Mouse (Mus musculus): ENCODE data around the gene Itga1.

Gene Itga1

DNA sequence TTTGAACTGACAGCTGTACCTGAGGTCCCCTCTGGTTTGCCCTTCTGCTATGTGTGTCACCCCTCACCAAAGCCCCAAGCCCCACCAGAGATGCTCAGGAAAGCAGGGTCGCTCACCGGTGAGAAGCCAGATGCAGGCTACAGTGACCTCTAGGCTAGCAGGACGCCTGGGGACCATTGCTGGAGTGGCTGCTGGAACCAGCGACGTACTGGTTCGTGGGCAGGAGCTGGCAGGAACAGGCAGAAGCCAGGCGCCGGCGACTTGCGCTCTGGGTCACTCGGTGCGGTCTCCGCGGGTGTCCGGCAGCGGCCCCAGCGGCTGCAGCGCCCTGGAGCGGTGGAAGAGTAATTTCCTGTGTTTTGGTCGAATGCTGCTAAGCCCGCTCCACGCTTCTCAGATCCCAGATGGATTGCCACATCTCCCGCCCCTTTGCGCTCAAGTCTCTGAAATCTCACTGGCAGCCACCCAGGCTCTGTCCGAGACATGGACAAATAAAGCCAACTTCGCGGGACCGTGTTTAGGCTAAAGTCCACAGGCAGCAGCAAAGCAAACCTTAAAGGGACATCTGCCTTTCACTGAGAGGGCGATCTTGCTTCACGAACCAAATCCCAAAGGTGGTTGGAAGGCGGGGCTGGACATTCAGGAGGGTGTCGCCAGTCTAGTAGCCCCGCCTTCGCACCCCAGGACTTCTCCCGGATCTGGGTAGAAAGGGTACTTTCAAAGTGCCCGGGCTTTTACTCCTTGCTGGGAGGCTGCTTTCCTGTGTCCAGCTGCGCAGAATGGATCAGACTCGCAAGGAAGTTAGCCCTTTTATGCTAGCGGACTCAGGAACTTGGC lies at the start of gene Itga1, which contains the start of gene Gm49395:
TSS of gene Itga1 (minus strand) at position 610 of the 837 bp plus-strand sequence.
TSS of gene Gm49395 (minus strand) at position 567 of the 837 bp plus-strand sequence.
- DNase-seq, result peak; percentile 39 to 53

DNA sequence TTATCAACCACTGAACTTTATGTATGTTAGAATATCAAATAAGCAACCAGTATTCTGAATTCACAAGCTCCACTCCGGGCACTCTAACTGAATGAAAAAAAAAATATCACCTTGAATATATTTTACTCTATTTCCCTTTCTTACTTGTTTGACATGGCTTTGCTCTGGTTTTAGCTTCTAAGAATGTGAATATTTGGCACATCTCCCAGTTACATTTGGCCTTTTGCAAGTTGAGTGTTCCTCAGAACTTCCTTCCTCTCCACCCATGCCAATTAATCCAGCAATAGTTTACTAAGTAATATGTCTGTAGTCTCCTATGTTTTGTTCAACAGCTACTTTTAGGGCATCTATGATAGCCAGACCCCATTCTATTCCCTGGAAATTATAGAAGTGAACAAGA lies 48.8 kb upstream of the Itga1 start:
- no peak for DNase-seq

DNA sequence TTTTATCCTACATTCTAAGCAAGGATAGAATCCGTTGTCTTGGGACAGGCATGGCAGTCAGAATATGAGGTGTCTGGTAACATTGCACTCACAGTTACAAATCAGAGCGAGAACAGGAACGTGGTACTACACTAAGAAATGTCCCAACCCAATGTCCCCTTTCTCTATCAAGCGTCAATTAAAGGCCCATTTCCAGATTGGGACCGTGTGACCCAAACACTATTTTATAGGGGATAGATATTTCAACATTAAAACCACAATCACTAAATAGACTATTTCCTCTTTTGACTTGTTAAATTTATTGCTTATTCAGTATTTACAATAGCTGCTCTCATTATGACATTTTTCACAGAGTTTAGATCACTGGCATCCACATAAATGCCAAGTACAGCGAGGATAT lies 48.1 kb upstream of the Itga1 start:
- DNase-seq, result no peak

DNA sequence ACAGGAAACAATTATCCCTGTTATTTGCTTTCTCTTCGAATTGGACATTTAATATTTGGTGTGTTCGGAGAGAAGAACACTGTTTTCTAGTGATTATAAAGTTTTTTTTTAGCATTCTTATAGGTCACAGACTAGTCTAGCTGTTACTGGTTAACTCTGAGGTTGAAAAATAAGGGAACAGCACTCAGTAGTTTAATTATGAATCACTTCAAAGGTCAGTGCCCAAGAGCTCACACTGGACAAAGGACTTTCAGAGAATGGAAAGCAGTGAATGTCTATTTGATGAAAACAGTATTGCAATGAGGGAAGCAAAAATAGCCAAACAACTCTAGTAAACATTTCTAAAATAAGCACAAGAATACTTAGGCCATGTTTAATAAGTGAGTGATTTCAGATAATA lies 41.8 kb upstream of the Itga1 start:
- no peak for DNase-seq

DNA sequence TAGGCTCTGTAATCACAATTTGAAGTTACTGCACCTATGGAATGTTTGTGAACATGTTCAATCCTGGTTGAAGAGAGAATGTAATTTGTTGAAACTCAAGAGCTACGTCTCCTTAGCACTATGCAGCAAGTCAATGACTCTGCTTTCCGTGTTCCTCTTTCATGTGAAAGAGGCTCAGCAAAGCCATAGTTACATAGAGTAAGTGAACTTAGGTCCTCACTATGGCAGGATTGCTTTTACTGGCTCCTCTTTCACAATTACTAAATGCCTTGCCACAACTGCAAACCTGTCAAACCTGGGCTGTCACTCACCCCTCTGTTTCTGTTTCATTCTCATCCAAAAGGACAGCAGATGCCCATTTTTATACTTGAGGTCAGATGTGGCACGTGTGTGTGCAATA lies 40.3 kb upstream of the Itga1 start:
- DNase-seq, result no peak

DNA sequence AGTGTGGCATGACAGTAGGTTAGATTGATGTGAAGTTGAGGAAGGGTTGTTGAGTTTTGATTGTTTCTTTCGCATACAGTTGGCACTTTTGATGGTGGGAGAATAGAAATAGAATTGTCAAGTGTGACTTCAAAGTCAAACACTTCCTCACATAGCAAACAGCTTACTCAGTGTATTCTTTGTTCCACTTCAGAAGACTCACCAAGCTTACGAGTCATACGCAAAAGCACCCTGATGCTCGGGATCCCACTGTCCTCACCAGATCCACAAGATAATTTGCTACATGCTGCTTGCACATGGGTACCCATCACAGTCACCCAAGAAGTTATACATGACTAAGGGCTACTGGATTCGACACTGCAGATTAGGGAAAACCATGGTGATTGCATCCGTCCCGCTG lies 36.7 kb upstream of the Itga1 start:
- DNase-seq, result no peak

DNA sequence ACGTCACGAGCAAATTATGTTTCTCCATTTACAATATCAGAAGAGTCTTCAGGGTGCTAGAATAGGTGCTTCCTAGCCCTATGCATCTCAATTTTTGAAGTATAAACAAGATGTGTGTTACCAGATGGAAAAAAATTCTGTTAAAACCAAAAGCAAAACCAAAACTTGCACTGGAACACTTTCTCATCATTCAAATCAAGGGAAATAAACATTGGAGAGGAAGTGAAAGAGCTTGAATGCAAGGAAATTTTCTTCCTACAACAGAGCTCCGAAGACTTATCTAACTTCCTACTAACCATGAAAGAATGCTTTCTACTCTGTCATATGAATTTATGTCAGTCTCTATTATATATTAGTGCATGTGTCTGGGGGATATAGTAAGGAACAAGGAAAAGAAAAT lies 35.0 kb upstream of the Itga1 start:
- DNase-seq, result no peak

DNA sequence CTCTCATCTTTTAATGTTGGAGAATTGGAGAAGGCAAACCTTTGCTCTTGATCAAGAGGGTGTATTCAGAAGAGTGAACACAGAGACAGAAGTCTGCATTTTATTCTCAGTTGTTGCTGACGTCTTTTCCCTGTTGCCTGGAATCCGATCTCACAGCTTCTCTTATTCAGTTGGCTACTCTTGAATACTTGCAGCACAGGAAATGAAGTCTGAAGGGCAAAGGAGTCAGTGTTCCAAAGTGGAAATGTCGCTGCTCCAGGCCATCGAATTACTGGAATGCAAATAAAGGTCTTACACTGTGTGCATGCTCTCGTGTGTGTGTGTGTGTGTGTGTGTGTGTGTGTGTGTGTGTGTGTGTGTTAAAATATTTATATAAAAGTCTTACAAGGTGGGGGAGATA lies 30.7 kb upstream of the Itga1 start:
- DNase-seq, result no peak

DNA sequence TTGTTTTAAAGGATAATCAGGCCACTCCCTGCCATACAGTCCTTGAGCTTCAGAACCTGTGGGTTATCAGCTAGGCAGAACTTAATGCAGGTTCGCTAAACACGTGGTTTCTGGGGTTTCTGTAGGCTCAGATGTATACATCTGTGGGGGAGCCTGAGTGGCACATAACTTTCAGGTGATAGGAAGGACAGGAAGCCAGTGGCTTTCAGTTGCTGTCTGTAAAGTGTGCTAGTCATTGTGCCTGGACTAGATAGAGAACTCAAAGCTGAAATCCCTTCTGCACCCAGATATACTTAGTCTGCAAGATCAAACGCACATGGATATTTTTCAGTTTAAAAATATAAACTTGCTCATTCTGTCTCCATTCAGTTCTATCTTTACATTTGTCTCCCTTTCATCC lies 29.6 kb upstream of the Itga1 start:
- DNase-seq, result no peak

DNA sequence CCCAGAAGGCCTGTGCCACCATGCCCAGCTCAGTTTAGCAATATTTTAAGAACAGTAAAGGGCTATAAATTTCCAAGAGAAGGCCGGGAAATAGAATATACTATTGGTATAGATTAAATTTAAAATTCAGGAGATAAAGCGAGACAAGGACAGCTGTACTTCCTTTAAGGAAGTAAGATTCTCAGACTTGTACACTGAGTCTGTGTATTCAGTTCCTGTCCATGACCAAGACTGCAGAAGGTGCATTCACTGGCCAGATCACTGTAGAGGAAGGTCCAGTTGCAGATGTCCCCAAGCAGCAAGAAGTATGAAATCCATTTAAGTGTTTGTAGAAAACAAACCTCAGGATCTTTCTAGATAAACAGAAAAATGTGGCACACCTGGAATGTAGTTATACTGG lies 28.3 kb upstream of the Itga1 start:
- DNase-seq, result no peak

DNA sequence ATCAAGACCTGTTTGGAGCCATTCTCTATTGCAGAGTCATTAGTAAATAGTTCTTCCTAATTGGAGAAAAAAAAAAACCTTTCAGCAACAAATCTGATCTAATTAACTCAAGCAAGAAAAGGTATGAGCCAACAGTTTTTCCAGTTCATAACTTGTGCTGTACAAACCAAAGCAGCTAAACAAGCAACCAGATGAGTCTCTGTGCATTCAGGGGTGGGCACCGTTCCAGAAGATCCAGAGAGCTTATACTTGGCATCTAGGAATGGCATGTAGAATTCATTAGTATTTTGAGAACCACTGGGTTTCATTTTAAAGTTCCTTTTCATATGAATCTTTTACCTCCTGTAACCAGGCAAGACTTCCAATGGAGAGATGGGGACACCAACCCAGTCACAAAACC lies 26.1 kb upstream of the Itga1 start:
- no peak for DNase-seq

DNA sequence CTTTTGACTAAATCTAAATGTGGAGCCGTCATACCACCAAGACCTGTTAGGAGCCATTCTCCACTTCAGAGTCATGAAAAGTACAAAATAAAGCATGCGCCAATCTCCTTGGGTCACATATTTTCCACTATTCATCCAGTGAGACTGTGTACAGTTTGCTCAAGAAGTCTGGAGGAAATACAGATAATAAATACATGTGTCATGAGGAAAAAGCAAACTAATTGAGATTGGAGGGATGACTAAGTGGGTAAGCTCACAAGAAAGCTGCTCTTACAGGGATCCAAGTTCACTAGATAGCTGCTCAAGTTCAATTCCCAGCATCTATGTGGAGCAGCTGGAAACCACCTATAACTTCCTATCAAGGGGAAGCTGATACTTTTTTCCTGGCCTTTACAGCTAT lies 24.8 kb upstream of the Itga1 start:
- no peak for DNase-seq

DNA sequence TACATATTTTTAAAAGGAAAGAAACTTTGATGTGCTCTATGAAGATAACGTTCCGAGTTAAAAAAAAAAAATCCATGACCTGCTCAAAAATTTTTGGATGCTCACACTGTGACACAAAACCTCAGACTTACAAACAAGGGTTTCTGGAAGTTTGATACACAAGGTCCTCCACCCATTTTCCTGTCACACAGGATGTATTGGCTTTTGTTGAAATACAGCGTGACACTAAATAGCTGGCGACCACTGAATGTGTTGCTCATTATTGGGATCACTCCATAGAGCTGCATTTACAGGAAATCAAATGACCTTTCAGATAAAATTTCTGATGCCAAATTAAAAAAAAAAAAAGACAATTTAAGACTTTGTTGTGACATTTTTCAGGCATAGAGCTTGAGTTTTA lies 23.4 kb upstream of the Itga1 start:
- DNase-seq, result no peak

DNA sequence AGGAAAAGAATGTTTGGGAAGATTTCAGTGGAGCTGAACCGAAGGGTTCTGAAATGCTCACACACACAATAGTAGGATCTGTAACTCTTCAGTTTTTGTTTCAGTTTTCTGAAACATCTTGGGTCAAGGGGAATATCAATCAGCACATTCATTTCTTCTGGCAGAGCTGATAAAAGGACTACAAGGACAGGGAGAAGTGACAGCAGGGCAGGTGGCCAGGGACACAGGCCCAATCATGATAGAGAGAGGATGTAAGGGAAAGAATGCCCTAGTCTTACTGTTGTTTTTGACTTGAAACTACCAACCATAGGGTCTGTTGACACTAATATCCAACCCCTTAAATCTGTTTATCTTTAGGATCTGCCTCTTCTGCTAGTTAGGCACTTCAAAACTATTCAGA lies 22.8 kb upstream of the Itga1 start:
- DNase-seq, result no peak

DNA sequence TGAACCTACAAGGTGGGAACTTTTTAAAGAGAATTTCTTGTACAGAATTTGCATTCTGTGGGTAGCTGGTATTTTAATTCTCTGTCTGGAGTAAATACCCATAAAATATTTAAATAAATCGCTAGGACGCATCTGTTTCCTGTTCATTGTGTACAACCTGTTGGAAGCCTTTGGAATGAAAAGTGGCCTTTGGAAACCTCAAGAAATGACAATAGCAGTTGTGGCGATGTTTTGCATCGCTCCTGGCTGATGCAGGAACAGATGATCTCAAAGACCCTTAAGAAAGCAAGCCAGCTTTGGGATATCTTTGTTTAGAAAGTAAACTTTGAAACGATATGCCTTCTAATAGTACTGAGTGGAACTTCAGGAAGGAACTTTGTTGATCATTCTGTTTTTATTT lies 17.0 kb upstream of the Itga1 start:
- no peak for DNase-seq

DNA sequence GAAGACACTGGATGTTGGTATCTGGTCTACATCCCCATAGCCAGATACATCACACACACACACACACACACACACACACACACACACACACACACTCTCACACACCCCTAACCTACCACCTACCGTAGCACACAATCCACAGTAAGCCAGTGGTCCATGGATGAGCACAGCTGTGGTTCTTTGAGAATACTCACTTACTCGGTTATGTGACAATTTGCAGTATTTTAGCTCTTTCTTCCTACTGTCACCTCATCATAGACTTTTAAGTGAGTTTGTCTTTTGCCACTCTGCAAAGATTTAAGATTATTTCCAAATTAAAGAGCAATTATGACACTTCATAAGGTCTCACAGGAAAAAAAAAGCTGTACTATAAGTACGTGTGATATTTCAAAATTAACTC lies 16.4 kb upstream of the Itga1 start:
- no peak for DNase-seq

DNA sequence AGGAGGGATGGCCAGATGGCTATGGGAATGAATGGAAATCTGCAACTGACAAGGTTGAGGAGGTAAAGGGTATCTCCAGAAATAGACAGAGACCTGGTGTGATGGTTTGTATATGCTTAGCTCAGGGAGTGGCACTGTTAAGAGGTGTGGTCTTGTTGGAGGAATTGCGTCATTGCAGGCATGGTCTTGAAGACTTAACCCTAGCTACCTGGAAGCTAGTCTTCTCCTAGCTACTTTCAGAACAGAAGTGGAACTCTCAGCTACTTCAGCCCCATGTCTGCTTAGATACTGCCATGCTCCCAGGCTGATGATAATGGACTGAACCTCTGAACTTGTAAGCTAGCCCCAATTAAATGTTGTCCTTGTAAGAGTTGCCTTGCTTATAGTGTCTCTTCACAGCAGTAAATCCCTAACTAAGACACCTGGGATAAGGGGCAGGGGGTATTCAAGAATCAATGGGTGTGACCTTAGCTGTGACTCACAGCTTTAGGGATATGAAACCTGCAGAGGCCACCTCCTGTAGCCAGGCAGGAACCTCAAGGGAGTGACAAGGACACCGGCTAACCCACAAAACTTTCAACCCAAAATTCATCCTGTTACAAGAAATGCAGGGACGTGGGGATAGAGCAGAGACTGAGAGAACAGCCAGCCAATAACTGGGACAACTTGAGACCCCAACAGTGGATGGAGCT lies 15.3 kb upstream of the Itga1 start:
- DNase-seq, result no peak

DNA sequence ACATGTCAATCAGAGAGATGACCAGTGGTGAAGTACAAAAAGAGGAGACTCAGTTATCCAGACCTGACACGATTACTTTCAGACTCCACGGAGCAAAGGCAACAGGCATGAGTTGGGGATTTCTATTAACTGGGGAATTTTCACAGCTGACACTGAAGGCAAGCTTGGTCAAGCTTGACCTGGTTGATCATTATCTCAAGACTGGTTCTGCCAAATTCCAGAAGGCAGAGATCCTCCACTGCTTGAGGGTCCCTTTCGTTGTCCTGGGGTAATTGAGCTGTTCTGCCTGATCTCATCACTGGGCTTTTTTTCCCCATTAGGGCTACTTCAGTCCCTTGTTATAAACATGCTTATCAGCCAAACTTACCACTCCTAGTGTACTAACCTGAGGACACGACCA lies 7.9 kb upstream of the Itga1 start:
- DNase-seq, result no peak

DNA sequence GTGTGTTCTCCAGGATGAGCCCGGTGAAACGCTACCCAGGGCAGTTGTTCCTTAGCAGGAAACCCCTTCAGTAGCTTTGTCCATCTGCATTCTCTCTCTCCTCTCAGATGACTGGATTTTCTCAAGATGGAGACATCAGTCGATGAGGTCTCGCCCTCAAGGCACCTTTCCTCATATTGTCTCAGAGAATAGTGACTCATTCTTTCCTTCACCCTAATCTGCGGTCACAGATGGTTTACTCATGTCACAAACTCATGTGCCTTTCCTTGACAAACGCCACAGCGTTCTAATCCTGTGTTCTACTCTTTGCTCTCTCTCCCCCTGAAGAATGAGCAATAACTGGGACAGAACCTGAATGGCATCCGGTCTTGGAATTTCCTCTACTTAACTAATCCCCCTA lies 5.7 kb upstream of the Itga1 start:
- DNase-seq, result no peak

DNA sequence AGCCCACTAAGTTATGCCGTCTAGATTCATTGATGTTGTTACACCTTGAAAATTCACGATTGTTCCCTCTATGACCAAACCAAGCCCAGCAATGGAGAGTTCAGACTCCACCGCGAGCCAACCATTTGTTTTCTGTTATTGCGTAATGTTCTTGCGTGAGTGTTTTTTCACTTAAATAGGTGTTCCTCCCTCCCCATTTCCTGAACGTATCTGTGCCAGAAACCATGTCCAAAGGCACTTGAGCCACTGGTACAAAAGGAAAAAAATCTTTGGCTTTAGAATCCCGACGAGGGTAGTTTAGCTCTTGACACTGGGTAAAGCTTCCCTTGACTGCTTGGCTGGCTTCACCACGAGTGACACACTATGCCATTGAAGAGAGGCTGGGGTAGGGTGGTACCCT lies 4.4 kb upstream of the Itga1 start:
- DNase-seq, result no peak

DNA sequence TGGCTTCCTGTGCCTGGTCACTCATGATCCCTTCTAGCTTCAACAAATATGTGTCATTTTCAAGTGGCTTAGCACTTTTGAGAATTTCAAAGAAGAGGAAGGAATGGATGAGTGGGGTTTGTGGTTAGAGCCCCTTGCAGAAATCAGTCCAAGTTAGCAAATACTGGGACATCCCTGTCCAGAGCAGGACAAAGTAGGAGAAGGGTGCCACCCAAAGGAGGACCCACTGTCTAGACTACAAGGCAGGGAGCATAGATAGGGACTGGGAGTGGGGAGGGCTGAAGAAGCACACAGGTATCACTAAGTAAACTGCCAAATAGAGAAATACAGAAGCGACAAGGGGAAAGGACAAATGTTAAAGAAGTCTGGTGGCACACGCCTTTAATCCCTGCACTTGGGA lies 990 bp upstream of the Itga1 start:
- no peak for DNase-seq

DNA sequence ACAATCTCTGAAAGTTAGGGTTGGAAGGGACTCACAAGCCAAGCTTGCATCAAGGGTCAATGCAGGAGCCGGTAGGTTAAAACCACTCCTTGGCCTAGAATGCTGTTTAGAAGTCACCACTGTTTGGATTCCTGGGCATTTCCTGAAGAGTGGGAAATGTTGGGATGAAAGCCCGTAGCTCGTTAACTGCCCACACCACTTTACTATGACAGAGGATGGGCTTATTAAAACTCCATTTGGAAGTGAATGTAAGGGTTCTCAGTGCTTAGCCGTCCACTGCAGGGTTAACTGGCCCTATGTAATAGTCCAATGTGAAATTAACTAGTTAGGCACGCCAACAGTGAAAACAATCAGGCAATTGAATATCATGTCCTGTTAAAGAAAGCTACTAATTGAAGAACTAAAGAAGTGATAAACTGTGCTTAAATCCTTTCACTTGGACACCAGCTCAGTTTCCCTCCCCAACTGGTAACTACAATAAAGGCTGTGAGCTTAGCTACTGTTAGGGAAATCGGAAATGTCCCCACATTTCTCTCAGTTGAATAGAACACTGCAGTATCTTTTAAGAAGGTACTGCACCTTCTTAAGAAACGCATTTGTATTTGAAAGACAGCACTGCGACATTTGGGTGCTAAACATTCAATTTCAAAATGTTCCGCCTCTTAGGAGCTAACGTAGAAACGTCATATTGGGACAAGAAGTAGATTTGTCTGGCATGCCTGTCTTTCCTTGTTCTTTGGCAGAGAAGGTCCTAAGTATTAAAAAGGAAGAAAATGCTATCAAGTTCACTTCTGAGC lies 1.2 kb downstream of the Itga1 start:
- no peak for DNase-seq

DNA sequence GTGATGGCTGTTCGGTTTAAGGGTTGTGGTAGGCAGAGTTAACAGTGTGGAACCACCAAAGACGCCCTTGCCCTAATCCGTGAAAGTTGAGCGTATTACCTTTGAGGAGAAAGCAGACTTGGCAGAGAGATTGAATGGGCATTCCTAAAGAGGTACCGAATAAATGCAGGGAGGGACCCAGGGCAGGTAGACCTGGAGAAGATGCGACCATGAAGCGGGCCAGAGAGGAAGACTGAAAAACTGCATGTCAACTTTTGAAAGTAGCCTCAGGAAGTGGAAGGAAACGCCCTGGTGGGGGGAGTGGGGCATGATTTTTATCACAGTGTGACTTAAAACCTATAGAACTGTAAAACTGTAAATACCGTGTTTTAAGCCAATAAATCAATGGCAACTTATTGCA lies 2.4 kb downstream of the Itga1 start:
- DNase-seq, result no peak

DNA sequence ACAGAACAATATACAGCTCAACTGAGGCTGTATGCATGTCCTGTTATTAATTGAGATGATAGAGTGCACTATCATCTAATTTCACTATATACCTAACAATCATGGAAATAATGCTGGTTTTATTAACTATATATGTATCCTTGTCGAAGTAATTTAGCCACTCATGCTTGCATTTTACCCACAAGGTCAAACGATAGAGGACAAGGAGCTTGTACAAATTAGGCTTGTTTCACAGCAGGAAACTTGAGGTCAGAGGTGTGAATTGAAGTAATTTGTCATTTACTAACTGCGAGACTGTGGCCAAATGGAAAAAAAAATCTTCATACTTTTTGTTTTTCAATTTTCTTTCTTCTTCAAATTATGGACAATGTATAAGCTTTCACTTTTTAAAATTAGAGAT lies 3.5 kb downstream of the Itga1 start:
- DNase-seq, result no peak
